Mouse (Mus musculus): ENCODE results near the gene Hnf4a. TPM values are rescaled to one million over a fixed set of nuclear protein-coding genes. Genes with fewer than 3 reads are reported as not detected.
"Not testable (repeated sequence)": the region's sequence is repeated elsewhere in the genome, so short reads cannot be mapped to it uniquely, and the experiment has no call there.

Hnf4a gene
- 0.34 TPM in 1 of 2 replicates, not detected in the other for polyA plus RNA-seq (2014; fragmentation: Nextera tagmentation; extraction: Ambion mirVana)

DNA sequence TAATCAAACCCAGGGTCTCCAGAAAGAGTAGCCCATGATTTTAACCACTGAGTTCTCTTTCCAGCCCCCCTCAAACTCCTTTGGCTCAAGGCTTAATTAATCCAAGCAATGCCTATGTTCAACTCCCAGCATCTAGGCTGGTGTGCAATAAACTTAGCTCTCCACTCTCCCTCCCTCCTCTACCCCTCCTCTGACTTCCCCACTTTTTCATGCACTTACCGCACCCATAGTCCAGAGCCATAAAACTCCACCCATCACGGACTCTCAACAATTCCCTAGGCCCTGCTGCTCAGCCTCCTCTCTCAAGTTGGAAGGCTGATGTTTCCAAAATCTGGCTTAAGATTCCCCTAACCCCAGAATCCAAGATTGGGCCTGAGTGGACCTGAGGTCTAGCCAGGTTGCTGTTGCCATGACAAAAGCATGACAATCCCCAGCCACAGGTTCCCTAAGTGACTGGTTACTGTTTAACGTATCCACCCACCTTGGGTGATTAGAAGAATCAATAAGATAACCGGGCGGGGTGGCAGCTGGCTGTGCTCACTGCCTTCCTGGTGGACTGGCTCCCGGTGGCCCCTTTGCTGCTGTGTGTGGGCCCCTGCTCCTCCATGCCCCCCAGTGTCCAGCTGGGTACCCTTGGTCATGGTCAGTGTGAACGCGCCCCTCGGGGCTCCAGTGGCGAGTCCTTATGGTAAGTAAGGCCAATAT lies at the start of gene Hnf4a:
Hnf4a (plus strand) TSS at position 509 of the 705 bp plus-strand sequence.
- no peak within 1 kb of the TSS for H3K4me2 ChIP-seq (ENCODE audit: low read depth, severe bottlenecking)
- H3K9ac ChIP-seq (ENCODE audit: low read length): no peak within 1 kb of the TSS
- no peak within 1 kb of the TSS for H3K27ac ChIP-seq (replicated peaks; ENCODE audit: low read depth, low read length)
- DNase-seq (ENCODE audit: low spot score) (no peak), ATAC-seq (ENCODE audit: insufficient number of reproducible peaks, low FRiP score, low TSS enrichment, low read depth) (no peak)
- H3K36me3 ChIP-seq (ENCODE audit: control insufficient read depth, insufficient read depth, low read length): no peaks in the 10 kb centered on the region
- no peaks in the 10 kb centered on the region for H3K27me3 ChIP-seq (ENCODE audit: control insufficient read depth, insufficient read depth, low read length)
- WGBS: 85% methylated on average over 10 of the region's 10 CpGs
- H3K4me1 ChIP-seq (ENCODE audit: control insufficient read depth, insufficient read depth, low read length): no peaks in the 10 kb centered on the region
- no peak within 1 kb of the TSS for H3K4me3 ChIP-seq (ENCODE audit: low read depth, low read length)
- H3K9me3 ChIP-seq (ENCODE audit: control insufficient read depth, low read length): no peaks in the 10 kb centered on the region

DNA sequence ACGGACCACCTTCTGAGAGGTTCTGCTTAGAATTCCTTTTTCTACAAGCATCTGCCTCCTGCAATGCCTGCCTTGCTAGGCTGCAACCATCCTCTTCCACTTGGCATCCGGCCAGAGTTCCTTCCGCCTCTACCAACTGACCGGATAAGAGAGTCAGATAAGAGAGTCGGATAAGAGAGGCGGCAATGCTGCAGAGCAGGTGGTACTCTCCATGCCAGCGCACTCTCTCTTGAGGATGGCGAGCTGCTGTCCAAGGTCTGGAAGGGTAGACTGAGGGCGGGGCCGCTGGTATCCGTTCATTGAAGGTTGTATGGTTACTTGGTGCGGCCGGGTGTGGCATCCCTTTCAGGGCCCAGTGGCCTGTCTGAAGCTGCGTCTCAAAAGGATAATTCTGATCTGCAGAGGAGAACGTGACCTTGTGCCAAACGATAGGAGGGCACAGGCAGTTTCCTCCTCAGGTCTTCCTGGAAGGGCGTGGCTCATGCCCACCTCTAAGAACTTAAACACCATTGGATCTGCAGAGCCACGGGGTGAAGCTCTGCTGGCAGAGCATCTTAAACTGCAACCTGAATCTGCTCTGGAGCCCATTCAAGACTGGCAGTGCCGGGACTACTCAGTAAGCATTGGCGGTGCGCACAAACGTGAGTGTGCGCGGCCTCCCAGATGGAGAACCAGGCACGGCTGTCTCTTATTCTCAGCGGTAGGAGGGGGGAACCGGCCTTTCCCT lies 47.9 kb upstream of the Hnf4a start:
- WGBS: 58% methylated on average over 27 of the region's 27 CpGs
- no peak for DNase-seq (ENCODE audit: low spot score)

DNA sequence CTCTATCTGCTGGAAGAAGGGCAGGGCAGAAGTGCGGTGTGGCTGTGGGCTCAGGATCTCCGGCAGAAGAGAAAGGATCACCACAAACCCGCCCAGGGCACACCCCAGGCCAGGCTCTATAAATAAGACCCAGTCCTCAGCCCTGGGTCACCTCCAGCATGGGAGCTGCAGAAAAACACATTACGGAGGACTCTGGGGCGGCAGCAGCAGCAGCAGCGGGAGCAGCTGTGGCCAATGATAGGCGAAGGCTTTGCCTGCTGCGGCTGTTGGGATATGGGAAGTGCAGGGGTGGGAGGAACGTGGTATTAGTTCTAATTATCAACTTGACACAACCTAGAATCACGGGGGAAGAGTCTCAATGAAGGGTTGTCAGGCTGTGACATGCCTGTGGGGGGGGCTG lies 47.2 kb upstream of the Hnf4a start:
- Histone ChIP-seq H3K36me3 (ENCODE audit: control insufficient read depth, insufficient read depth, low read length) (no peaks in the 10 kb centered on the region), H3K27me3 (ENCODE audit: control insufficient read depth, insufficient read depth, low read length) (peaks cover 8% of the 10 kb centered on the region), H3K4me3 (ENCODE audit: low read depth, low read length) (no peak overlapping the region), H3K9me3 (ENCODE audit: control insufficient read depth, low read length) (no peaks in the 10 kb centered on the region), H3K27ac (replicated peaks; ENCODE audit: low read depth, low read length) (no peak overlapping the region), H3K9ac (ENCODE audit: low read length) (no peak overlapping the region), H3K4me2 (ENCODE audit: low read depth, severe bottlenecking) (no peak overlapping the region), H3K4me1 (ENCODE audit: control insufficient read depth, insufficient read depth, low read length) (no peaks in the 10 kb centered on the region)
- whole genome bisulfite sequencing: 48% methylated on average over 10 of the region's 10 CpGs
- no peak for DNase-seq (ENCODE audit: low spot score)
- no peak for ATAC-seq (ENCODE audit: insufficient number of reproducible peaks, low FRiP score, low TSS enrichment, low read depth)

More for the DNA sequence above, 47.9 kb upstream of the Hnf4a start:
- Histone ChIP-seq H3K4me1 (ENCODE audit: control insufficient read depth, insufficient read depth, low read length) (no peaks in the 10 kb centered on the region), H3K4me2 (ENCODE audit: low read depth, severe bottlenecking) (no peak overlapping the region), H3K9me3 (ENCODE audit: control insufficient read depth, low read length) (no peaks in the 10 kb centered on the region), H3K36me3 (ENCODE audit: control insufficient read depth, insufficient read depth, low read length) (no peaks in the 10 kb centered on the region), H3K27ac (replicated peaks; ENCODE audit: low read depth, low read length) (no peak overlapping the region), H3K4me3 (ENCODE audit: low read depth, low read length) (no peak overlapping the region), H3K9ac (ENCODE audit: low read length) (no peak overlapping the region), H3K27me3 (ENCODE audit: control insufficient read depth, insufficient read depth, low read length) (peaks cover 8% of the 10 kb centered on the region)
- ATAC-seq (ENCODE audit: insufficient number of reproducible peaks, low FRiP score, low TSS enrichment, low read depth): no peak

DNA sequence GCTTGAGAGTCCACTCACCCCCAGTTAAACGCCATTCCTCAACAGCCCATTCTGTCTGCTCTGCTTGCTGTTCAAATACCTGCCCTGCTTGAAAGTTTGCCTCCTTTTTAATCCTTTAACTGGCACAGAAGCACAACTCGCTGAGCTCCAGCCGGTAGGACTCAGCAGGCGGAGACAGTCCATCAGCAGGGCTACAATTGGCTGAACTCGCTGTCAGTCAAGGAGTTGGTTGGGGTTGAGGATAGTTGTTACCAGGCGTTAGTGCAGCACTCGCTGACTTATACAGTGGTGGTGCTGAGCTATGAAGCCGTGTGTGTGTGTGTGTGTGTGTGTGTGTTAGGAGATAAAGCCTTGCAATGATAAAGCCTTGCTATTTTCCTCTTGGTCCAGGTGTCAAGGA lies 46.0 kb upstream of the Hnf4a start:
- 93% methylated on average over 8 of the region's 8 CpGs for WGBS
- ATAC-seq (ENCODE audit: insufficient number of reproducible peaks, low FRiP score, low TSS enrichment, low read depth) (no peak), DNase-seq (ENCODE audit: low spot score) (no peak)
- H3K4me1 ChIP-seq (ENCODE audit: control insufficient read depth, insufficient read depth, low read length): no peaks in the 10 kb centered on the region
- no peak overlapping the region for H3K4me2 ChIP-seq (ENCODE audit: low read depth, severe bottlenecking)
- H3K27ac ChIP-seq (replicated peaks; ENCODE audit: low read depth, low read length): no peak overlapping the region
- no peak overlapping the region for H3K4me3 ChIP-seq (ENCODE audit: low read depth, low read length)
- H3K27me3 ChIP-seq (ENCODE audit: control insufficient read depth, insufficient read depth, low read length): peaks cover 8% of the 10 kb centered on the region
- H3K9me3 ChIP-seq (ENCODE audit: control insufficient read depth, low read length): no peaks in the 10 kb centered on the region
- no peaks in the 10 kb centered on the region for H3K36me3 ChIP-seq (ENCODE audit: control insufficient read depth, insufficient read depth, low read length)
- no peak overlapping the region for H3K9ac ChIP-seq (ENCODE audit: low read length)

DNA sequence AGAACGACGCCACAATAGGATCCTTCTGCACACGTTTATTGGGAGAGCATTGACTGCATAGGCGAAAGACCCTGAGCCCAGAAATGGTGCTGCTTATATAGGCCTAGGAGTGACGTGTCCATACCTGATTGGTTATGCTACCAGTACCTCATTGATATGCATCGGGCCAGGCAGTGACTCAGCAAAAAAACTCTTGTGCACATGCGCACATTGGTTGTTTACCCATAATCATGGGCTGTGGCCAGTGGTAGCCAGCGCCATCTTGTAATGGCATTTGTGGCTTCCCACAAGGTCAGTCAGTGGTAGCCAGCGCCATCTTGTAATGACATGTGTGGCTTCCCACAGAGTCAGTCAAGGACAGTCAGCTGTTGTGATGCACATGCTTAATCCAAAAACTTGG lies 45.3 kb upstream of the Hnf4a start:
- WGBS: 94% methylated on average over 9 of the region's 9 CpGs
- H3K9ac ChIP-seq (ENCODE audit: low read length); H3K27ac ChIP-seq (replicated peaks; ENCODE audit: low read depth, low read length); H3K36me3 ChIP-seq (ENCODE audit: control insufficient read depth, insufficient read depth, low read length); H3K4me3 ChIP-seq (ENCODE audit: low read depth, low read length); H3K4me2 ChIP-seq (ENCODE audit: low read depth, severe bottlenecking); H3K9me3 ChIP-seq (ENCODE audit: control insufficient read depth, low read length); ATAC-seq (ENCODE audit: insufficient number of reproducible peaks, low FRiP score, low TSS enrichment, low read depth); H3K27me3 ChIP-seq (ENCODE audit: control insufficient read depth, insufficient read depth, low read length); DNase-seq (ENCODE audit: low spot score); H3K4me1 ChIP-seq (ENCODE audit: control insufficient read depth, insufficient read depth, low read length): not testable (repeated sequence)

DNA sequence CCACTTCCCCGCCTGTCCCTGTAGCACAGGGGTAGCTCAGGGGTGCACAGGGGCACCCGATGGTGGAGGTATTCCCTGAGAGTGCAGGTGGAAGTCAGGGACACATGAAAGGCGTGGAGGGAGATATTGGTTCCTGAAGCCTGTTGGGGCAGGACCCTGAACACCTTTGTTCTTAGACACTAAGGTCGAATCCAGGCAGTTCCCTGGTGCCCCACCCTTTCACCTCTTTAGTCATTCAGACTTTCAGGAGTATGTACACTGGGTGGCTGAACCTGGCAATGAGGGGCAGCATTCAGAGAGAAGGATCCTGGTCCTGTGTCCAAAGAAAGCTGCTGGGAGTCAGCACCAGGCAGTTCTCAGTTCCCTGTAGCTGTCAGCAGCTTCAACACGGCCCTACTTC lies 44.2 kb upstream of the Hnf4a start:
- no peak overlapping the region for H3K4me2 ChIP-seq (ENCODE audit: low read depth, severe bottlenecking)
- no peak for DNase-seq (ENCODE audit: low spot score)
- peaks cover 8% of the 10 kb centered on the region for H3K27me3 ChIP-seq (ENCODE audit: control insufficient read depth, insufficient read depth, low read length)
- H3K36me3 ChIP-seq (ENCODE audit: control insufficient read depth, insufficient read depth, low read length): no peaks in the 10 kb centered on the region
- H3K4me3 ChIP-seq (ENCODE audit: low read depth, low read length): no peak overlapping the region
- no peak overlapping the region for H3K27ac ChIP-seq (replicated peaks; ENCODE audit: low read depth, low read length)
- no peak for ATAC-seq (ENCODE audit: insufficient number of reproducible peaks, low FRiP score, low TSS enrichment, low read depth)
- WGBS: 75% methylated on average over 5 of the region's 5 CpGs
- no peak overlapping the region for H3K9ac ChIP-seq (ENCODE audit: low read length)
- no peaks in the 10 kb centered on the region for H3K4me1 ChIP-seq (ENCODE audit: control insufficient read depth, insufficient read depth, low read length)
- H3K9me3 ChIP-seq (ENCODE audit: control insufficient read depth, low read length): no peaks in the 10 kb centered on the region

DNA sequence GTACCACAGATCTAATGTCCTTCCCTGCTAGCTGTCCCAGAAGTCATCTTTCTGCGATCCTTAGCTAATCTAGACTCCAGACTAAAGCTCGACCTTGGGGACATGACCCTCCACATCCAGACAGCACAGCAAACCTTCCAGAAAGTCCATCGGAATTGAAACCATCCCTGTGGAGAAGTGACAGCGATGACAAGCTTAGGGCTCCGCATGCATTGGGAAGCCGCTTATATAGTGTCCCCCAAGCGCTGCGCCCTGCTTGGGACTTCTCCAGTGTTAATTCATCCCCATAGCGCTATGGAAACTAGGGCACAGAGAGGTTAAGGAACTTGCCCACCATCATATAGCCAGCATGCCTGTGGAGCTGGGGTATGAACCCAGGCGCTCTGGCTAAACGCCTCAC lies 43.8 kb upstream of the Hnf4a start:
- DNase-seq (ENCODE audit: low spot score): no peak
- Histone ChIP-seq H3K27me3 (ENCODE audit: control insufficient read depth, insufficient read depth, low read length) (peaks cover 8% of the 10 kb centered on the region), H3K4me2 (ENCODE audit: low read depth, severe bottlenecking) (no peak overlapping the region), H3K9ac (ENCODE audit: low read length) (no peak overlapping the region), H3K36me3 (ENCODE audit: control insufficient read depth, insufficient read depth, low read length) (no peaks in the 10 kb centered on the region), H3K4me1 (ENCODE audit: control insufficient read depth, insufficient read depth, low read length) (no peaks in the 10 kb centered on the region), H3K4me3 (ENCODE audit: low read depth, low read length) (no peak overlapping the region), H3K27ac (replicated peaks; ENCODE audit: low read depth, low read length) (no peak overlapping the region), H3K9me3 (ENCODE audit: control insufficient read depth, low read length) (no peaks in the 10 kb centered on the region)
- no peak for ATAC-seq (ENCODE audit: insufficient number of reproducible peaks, low FRiP score, low TSS enrichment, low read depth)
- WGBS: 71% methylated on average over 11 of the region's 11 CpGs

DNA sequence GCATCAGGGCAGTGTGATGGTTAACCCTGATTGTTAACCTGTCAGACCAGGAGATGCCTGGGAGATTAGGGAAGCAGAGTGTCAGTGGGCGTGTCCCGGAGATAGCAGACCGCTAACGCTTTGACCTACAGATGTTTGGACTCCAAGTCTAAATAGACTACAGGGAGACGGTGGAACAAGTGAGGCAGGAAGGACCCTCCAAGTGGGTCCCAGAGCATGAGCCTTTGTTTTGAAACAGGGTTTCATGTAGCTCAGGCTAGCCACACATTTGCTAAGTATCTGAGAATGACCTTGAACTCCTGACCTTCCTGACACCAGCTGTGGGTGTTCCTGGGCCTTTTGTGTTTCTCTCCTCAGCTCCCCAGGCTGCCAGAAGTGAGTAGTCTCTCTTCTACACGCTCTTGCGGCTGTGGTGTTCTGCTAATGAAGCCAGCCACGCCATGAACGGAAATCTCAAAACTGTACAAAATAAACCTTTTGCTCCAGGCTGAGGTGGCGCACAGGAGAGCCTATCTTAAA lies 43.3 kb upstream of the Hnf4a start:
- ATAC-seq (ENCODE audit: insufficient number of reproducible peaks, low FRiP score, low TSS enrichment, low read depth) (no peak), DNase-seq (ENCODE audit: low spot score) (no peak)
- Histone ChIP-seq H3K9ac (ENCODE audit: low read length) (no peak overlapping the region), H3K4me2 (ENCODE audit: low read depth, severe bottlenecking) (no peak overlapping the region), H3K27me3 (ENCODE audit: control insufficient read depth, insufficient read depth, low read length) (peaks cover 8% of the 10 kb centered on the region), H3K4me1 (ENCODE audit: control insufficient read depth, insufficient read depth, low read length) (no peaks in the 10 kb centered on the region), H3K36me3 (ENCODE audit: control insufficient read depth, insufficient read depth, low read length) (no peaks in the 10 kb centered on the region), H3K4me3 (ENCODE audit: low read depth, low read length) (no peak overlapping the region), H3K27ac (replicated peaks; ENCODE audit: low read depth, low read length) (no peak overlapping the region), H3K9me3 (ENCODE audit: control insufficient read depth, low read length) (no peaks in the 10 kb centered on the region)
- WGBS: 61% methylated on average over 10 of the region's 10 CpGs

All from limb, embryonic 11.5 days (tissue).